Mouse (Mus musculus) mouse embryonic stem cell (cell line): Measurements from ENCODE around the gene Lipe.

Experiments used
- in situ Hi-C, 2 experiments: fragments of 300-500 bp; cut with MboI; formaldehyde crosslinking; loops; 1 replicate in 1 of 2; 3 replicates in 1 of 2; pipeline ENCODE4 v1.14.3; 2019 to 2020; ENCODE audit warnings: low sequenced_read_pairs in 2 of 2, low pct_unique_long_range_greater_than_20kb in 1 of 2, mixed read lengths in 1 of 2; ENCODE audit not compliant: unreplicated experiment in 1 of 2

Gene Lipe

GRCm38 (mm10) chr7:25422286-25422841 lies 23.9 kb upstream of the Lipe start:
- in situ Hi-C loops = loop anchor here in 1 of 2 experiments (5.0 kb wide), 1 partner anchor 175 kb away; no protein-coding TSS in a partner anchor

DNA sequence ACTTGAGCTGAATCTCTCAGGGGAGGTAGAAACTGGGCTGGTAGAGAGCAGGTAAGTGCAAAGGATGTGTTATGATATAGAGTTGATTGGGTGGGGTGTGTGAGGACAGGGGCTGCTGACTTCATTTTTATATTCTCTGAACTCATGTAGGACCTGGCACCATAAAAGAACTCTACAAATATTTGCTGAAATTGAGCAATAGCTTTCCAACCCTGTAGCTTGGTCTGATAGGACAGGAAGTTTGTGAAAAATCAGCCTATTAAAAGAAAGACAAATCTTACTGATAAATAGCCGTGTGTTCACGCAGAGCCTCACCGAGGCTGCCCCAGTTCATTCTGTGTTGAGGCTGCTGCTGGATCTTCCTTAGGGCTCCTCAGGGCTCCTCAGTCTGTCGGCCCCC lies 21.4 kb upstream of the Lipe start:
- in situ Hi-C loops = loop anchor here in 1 of 2 experiments (5.0 kb wide), 1 partner anchor 177 kb away; no protein-coding TSS in a partner anchor

DNA sequence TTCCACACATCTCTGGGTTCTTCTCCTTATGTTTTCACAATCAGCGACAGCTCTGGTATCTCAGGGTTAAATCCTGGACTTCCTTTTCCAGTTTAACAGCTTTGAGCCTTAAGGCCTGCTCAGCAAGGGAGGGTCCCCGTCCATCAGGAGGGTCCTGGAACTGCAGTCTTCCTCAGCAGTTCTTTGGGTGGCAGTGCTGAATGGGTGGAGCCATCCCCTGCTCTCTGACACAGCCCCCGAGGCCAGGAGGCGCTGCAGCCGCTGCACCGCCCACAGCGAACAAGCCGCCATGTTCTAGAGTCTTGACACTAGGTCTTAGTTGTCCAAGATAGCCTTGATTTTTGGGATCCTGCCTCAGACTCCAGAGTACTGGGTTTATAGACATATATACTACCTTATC lies 21.0 kb upstream of the Lipe start:
- in situ Hi-C loops = no loop called here

DNA sequence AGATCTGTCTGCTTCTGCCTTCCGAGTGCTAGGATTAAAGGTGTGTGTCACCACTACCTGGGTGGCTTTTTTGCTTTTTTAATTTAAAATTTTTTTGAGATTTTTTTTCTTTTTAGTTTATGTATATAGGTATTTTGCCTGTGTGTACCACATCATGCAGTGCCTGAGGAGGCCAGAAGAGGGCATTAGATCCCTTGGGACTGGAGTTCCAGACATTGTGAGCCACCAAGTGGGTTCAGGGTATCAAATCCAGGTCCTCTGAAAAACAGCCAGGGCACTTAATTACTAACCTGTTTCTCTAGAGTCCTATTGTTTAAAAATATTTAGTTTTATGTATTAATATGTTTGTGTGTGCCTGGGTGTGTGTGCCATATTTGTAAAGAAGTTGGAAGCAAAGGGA lies 19.1 kb upstream of the Lipe start:
- in situ Hi-C loops = no loop called here

DNA sequence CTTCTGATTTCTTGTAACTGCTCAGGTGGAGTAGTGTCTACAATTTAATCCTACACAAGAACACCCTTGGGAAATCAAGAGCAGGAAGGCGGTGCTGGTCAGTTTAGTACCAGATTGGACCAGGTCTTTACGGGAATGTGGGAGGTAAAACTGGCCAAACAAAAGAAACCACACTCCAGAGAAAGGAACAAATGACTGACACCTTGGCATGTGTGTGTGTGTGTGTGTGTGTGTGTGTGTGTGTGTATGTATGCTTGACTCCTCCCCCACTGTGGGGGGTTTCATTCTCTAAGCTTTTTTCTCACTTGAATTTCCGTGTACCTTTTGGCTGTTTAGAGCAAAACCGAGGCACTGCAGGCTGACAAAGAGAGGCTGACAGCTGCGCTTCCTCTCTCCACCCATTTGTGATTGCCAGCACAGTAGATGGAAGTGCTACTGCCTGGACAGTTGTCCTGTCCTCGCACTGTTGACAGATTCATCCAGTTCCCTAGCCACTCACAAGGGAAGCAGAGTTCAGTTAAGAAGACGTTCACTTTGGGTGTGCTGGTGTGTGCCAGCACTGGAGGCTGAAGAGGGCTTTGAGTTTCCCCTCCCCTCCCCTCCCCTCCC lies 14.4 kb upstream of the Lipe start, which contains the start of gene Cxcl17:
Gene Cxcl17, minus strand, starts transcription at position 54 of the 609 bp plus-strand sequence.
- in situ Hi-C loops = no loop called here

DNA sequence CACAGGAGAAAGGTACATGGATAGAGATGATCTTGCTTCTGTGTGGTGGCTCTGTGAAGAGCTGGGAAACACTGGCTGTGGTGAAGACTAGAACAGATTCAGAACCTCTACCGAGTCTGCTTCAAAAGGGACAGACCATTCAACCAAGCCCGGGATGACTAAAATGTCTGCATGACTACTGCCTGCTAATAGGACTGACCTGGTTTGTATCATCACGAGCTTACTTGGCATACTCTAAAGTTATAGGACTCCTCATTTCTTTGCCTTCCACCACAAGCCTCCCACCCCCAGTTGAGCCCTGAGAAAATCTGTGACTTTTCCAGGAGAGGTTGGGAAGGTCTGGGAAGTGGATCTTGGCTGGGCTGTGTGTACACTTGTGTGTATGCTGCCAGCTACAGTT lies 13.4 kb upstream of the Lipe start:
- in situ Hi-C loops = no loop called here

GRCm38 (mm10) chr7:25410969-25411615 lies 12.6 kb upstream of the Lipe start:
- in situ Hi-C loops = no loop called here

GRCm38 (mm10) chr7:25409114-25409760 lies 10.7 kb upstream of the Lipe start:
- in situ Hi-C loops = no loop called here

GRCm38 (mm10) chr7:25406468-25406867 lies 8.0 kb upstream of the Lipe start:
- in situ Hi-C loops = no loop called here

DNA sequence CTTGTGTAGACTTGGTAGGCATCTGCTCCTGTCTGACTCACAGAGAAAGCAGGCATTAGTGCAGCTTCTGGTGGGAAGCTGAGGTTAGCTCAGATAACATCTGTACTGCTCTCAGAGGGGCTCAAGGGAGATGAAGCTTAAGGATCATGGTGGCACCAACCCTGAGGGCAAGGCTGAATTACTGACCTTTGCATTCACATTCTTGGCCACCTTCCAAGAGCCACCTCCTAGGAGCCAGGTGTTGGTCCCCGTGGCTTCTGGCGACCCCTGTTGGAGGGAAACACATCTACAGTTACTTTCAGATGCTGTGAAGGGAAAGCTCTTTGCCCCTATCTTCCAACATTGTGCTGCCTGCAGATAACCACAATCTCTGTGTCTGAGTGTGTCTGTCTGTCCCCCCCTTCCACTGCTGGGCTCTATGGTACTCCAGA lies 4.2 kb upstream of the Lipe start:
- in situ Hi-C loops = no loop called here

DNA sequence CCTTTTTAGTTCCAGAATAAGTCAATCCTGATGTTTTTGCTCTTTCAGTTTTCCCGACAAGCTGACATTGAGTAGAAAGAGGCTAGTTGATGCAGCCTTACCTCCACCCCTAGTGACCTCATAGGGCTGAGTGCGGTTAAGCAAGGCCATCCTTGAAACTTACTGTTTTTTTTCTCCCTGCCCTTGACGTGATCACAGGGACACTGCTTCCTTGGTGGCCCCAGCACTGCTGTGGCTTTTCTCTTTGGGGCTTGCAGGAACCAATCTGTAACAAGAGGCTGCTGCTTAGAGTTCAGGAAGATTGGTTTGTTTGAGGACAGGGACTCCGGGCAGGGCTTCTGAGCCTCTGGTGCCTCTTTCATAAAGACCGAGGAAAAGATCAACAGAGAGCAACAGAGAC lies 3.5 kb upstream of the Lipe start:
- in situ Hi-C loops = no loop called here

DNA sequence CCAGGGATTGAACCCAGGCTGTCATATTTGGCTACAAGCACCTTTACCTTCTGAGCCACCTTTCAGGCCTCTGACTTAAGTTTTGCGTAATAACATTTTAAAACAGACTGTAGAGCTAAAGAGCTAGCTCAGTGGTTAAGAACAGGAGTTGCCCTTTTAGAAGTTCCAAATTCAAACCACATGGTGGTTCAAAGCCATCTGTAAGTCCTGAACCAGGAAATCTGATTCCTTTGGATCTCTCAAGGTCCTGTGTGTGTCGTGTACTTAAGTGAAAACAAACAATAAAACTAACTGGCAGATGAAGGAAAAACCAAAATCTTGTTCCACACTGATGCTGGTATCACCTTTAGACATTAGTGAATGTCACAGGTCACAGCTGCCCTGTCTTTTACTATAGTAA lies 3.0 kb upstream of the Lipe start:
- in situ Hi-C loops = no loop called here

- in situ Hi-C loops = loop anchor here in 1 of 2 experiments (25.0 kb wide), 1 partner anchor 412 kb away; no protein-coding TSS in a partner anchor
Measured at GRCm38 (mm10) chr7:25399028-25399427, 518 bp upstream of the Lipe start.

DNA sequence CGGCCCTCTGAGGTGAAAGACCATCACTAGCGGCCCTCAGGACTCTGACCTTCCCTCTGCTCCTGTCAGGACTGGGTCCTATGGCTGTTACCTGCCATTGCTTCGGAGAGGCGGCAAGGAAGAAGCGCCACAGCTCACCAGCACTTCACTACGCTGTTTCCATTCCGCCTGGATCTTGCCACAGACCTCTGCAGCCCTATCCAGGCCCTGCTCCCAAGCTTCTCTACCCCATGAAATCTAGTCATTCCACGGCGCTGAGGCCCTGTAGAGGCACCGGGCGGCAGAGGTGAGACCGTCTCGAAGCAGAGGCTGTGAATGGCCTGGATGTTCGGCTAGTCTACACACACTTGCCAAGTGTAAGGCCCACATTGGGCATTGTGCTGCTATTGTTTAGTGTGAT lies 1.9 kb downstream of the Lipe start:
- in situ Hi-C loops = loop anchor here in 1 of 2 experiments (25.0 kb wide), 1 partner anchor 409 kb away; no protein-coding TSS in a partner anchor

DNA sequence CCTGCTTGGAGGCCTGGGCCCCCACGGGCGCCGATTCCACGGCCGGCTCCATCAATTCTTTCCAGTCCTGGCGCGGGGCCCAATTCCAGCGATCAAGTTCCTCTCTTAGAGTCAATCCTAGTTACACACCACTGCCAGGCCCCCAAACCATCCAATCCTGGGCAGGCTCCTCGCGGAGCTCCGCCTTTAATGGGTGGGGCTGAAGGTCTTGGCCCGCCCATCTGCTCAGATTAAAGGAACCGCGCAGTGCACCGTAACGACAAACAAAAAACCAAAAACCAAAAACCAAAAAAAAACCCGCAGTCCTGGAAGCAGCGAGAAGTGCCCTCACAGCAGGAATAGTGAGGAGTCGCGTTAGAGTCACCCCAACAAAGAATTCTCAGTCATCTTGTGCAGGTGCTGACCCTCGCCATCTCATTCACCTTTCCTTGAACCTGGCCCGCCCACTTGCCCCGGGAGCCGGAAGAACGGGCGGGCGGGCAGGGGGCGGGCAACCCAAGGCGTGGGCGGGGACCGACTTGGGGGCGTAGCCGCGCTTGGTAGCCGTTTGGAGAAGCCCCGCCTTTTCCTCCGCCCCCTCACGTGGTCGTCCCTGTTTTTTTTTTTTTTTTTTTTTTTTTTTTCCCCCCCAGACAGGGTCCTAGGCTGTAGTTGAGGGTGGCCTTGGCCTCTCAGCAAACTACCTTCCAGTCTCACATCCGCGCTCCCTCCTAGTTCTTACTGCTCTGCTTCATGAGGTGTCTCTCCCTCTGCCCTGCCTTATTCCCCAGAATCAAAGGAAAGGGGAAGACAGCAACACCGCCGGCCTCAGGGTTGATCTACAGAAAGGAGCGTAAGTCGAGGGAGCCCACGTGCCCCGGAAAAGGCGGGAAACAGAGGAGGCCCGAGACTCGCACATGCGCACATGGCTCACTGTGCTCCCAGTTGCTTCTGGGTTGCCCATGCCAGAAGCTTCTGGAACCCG lies 2.7 kb downstream of the Lipe start:
- in situ Hi-C loops = loop anchor here in 1 of 2 experiments (25.0 kb wide), 1 partner anchor 409 kb away; no protein-coding TSS in a partner anchor

DNA sequence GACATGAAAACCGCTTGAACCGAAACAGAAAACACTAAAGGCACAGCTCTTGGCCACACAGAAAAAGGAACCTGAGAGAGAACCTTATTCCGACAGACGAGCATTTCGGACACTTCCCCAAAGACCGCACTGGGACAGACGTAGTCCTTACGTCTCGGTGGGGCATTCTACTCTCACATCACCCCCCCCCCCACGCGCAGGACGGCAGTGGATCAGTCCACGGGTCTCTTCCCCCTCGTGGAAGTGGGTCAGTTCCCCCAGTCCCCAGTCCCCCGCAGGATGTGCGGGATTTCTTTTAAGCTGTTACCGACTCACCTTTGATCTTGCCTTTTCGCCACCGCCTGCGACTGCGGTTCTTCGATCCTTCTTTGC lies 3.3 kb downstream of the Lipe start:
- in situ Hi-C loops = loop anchor here in 1 of 2 experiments (25.0 kb wide), 1 partner anchor 408 kb away; no protein-coding TSS in a partner anchor

- in situ Hi-C loops = loop anchor here in 1 of 2 experiments (25.0 kb wide), 1 partner anchor 407 kb away; no protein-coding TSS in a partner anchor
Measured at GRCm38 (mm10) chr7:25394754-25395153, 3.8 kb downstream of the Lipe start.
